Mouse (Mus musculus) lung, postnatal 14 days (tissue): Measurements from ENCODE around the gene Stkld1.
"Not testable (repeated sequence)": the region's sequence is repeated elsewhere in the genome, so short reads cannot be mapped to it uniquely, and the experiment has no call there.

ENCODE experiments used
- DNase-seq: peaks from one replicate; pipeline ENCODE4 v3.0.0; 2021

The Stkld1 gene

DNA sequence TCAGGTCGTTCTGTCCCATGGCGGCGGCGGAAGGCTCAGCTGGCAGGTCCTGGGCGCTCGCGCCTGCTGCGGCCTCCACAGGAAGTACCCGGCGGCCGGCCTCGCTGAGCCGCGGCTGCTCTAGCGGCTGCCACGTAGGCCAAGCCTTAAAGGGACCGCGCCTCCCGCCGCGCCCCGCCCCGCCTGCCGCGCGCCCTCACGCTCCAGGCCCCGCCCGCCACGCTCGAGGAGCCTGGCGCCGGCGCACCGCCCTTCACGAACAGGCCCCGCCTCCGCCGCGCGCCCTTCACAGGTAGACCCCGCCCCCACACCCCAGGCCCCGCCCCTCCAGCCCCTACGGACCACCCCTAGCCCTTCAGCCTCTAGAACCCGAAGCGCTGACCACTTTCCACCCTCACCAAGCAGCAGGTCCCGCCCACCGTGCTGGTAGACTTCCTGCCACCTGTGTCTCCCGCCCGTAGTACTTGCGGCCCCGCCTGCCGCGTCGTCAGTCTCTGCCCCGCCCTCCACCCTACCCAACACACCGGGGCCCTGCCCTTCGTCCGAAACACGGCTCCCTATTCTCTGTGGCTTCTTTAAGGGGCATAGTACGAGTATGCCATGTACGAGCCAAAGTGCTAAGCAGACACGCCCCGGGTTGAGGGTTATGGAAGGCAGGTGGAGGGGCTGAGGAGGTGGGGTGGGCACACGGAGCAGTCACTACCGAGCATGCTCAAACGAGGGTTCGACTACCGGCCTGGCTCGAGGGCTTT lies at the start of gene Stkld1, which contains the start of gene Surf4:
TSS of gene Stkld1 (plus strand) at position 744 of the 752 bp plus-strand sequence.
TSS of gene Surf4 (minus strand) at position 625 of the 752 bp plus-strand sequence.
- peak; percentile 94 for DNase-seq

DNA sequence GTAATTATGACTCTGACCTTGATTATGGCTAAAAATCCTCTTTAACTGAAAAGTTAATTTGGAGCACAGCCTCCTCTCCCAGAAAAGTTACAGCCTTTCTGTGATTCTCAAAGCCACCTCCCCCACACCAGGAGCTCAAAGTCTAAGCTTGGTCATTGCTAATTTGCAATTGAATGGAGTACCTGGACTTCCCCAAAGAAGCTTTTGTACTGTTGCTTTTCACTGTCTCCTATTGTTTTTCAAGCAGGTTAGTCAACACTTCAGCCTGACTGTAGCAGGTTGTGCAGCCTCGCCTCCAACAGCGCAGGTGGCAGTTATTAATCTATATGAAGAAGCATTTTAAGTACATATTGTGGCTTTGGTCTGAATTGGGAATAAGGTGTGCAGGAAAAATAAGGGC lies 48.3 kb upstream of the Stkld1 start:
- DNase-seq: not testable (repeated sequence)

DNA sequence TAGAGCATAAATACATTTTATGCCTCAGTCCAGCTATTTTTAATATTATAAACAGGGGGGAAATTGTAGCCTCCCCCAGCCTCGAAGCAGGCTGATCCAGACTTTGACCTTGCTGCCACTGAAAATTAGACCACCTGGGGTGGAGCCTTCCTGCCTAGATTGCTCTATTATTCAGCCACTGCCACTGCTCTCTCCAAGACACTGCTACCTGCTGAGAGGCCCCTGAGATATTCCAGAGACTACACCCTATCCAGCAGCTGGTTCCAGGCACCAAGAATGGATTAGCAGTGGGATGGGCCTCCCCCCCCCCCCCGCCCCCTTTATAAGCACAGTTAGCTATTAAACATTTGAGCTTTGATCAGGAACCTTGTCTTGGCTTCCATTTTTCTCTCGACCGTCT lies 47.7 kb upstream of the Stkld1 start:
- not testable (repeated sequence) for DNase-seq

DNA sequence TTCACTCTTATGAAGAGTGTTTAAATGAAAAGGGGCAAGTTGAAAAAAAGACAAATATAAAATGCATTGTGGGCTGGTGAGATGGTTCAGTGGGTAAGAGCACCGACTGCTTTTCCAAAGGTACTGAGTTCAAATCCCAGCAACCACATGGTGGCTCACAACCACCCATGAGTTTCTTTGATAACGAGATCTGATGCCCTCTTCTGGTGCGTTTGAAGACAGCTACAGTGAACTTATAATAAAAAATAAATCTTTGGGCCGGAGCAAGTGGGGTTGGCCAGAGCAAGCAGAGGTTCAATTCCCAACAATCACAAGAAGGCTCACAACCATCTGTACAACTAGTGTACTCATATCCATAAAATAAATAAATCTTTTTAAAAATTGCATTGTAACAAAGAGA lies 37.9 kb upstream of the Stkld1 start:
- no peak for DNase-seq

DNA sequence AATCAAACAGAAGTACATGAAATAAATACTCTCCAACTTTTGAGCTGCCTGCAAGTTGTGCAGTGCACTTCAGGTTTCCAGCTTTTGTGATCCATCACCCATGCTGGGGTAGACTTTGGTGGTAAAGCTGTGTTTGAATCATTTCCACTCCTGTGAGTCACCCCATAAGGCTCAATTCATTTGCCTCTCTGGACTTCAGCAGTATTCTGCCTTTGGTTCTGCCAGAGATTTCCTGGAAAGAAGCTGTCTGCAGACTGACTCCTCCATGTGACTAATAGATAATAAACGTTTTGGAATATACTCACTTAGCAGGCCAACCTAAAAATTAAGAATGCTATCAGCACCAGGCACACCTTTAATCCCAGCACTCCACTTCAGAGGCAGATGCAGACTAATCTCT lies 33.1 kb upstream of the Stkld1 start:
- DNase-seq: no peak

DNA sequence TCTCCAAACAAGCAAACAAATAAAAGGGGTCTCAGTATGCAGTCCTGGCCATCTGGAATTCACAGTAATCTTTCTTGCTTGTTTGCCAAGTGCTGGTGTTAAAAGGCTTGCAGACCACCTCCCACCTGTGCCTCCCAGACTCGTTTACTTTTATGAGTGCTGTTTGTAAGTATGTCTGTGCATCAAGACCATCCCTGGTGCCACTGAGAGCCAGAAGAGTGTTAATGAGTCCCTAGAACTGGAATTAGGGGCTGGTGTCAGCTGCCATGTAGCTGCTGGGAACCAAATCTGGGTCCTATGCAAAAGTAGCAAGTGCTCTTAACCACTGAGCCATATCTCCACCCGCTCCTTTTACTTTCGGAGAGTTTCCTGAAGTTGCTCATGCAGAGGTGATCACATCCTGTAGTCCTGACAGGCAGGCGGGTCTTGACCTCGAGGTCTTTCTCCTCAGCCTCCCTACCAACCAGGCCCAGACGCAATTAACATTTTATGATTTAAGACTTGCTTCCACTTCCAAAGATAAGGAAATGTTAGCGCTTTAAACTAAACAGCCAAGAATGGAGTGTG lies 31.9 kb upstream of the Stkld1 start:
- DNase-seq: no peak

DNA sequence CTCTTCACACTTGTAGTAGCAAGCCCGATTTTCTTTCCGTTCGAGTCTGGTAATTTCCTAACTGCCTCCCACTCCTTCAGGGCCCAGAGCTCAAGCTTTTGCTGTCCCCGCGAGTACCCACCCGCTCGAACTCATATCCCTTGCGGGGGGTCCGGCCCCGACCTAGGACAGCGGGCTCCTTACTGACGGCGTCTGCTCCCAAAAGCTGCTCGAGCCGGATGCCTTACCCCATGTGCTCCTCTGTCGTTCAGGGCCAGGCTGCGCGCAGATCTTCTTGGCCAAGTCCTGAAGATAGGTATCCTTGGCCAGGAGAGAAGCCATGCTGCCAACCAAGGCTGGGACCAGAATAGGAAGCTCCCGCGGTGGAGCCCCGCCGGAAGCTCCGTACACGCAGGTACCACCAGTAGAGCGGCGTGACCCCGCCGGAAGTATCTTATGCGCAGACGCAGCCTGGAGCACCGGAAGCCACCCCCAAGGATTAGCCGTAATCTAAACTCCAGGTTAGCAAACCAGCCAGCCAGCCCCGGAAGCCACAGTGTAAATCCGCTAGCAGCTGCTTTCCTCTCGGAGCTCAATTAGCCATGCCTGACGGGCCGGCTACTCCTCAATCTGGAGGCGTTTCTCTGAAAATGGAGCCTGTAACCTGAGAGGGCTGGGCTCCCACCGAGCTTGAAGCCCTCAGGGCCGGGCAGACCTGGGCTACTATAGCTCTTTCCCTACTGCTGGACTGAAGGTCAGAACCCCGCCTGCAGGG lies 31.2 kb upstream of the Stkld1 start, which contains the start of gene Surf6:
TSS of gene Surf6 (minus strand) at position 413 of the 754 bp plus-strand sequence.
- peak; percentile 93 for DNase-seq

DNA sequence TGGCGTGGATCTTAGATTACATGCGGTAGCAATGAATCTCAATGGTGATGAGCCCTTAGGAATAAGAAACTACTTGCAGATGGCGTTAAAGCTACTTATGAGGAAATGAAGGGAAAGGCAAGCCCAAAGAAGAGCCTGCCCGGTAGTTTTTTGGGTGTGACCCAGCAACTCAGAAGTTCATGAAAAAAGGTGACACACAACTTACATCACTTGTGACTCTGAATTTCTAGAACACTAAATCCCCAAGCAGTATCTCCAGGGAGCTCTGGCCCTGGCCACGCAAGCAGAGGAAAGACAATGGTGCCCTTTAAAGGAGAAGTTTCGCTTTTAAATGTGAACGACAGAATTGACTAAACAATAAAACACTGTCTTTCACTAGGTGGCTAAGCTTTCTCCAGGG lies 30.5 kb upstream of the Stkld1 start:
- DNase-seq: no peak

DNA sequence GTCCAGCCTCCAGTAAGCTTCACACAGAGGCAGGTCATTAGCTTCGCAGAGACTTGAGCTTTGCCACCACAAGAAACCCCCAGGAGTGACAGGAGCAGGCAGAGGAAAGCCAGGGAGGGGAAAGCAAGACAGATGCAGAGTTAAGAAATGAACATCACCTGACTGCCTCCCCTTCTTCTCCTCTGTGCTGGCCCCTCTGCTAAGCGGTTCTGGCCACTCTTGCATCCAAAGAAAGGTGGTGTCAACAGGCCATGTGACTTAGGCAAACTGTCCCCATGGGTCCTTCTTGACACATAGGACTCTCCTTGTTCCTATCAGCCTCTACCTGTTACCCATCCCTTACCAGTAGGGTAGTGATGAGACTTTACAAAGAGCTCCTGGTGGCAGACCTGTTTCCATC lies 27.9 kb upstream of the Stkld1 start:
- DNase-seq: no peak

DNA sequence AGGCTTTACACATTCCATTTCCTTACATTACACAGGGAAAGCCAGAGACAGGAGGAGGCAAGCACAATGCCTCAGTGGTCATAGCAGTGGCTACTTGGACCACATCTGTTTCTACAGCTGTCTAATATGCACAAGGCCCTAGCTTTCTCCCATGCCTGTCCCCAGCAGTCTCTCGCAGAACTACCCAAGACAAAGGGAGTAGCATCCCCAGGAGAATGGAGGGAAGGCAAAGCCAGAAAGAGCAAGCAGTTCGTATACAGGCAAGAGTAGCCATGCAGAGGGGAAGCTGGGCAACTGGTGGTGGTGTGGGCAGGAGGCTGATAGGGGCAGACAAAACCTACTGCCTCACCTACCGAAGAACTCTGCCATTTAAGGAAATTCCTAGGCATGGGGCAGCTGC lies 27.4 kb upstream of the Stkld1 start:
- DNase-seq: no peak

DNA sequence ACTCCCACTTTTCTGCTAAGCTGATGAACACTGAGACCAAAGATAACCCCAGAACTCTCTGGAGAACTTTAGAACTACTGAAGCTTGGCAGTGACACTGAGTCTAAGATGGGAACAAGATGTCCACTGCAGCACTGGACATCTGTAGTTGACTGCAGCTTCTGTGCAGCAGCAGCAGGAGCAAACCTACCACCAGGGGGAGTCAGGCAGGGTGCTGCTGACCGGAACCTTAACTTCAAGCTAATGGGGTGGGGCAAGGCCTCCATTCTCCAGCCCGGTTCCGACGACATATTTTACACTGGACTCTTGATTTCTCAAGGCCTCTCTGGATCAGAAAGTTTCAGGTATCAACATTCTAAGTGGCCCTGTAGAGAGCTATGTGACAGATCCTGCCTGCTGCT lies 26.7 kb upstream of the Stkld1 start:
- DNase-seq: peak; percentile 60

DNA sequence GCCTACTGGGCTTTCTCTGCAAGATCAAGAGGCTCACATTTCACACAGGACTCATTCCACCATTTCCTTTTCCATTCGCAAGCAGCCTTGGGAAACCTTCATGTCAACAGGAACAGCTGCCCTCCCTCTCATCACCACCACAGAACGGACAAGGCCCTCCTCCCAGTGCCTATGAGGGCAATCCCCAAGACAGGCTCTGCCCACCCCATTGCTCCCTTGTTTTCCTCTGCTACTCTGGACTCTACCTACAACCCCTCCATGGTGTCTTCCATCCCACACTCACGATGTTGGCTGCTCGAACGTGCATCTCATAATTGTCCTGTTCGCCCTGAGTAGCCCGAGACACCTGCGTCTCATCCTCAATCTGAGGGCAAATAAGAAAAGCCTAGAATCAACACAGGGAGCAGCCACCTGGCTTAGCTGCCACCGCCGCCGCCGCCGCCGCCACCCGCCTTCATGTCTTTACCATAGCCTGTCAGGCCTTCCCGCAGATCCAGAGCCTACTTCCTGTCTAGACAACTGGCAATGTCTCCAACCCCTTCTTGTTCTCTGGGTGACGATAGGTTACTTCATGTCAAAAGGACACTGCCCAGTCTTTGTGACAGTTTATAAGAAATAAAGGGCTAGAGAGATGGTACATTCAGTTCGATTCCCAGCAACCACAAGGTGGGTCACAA lies 25.0 kb upstream of the Stkld1 start:
- no peak for DNase-seq

DNA sequence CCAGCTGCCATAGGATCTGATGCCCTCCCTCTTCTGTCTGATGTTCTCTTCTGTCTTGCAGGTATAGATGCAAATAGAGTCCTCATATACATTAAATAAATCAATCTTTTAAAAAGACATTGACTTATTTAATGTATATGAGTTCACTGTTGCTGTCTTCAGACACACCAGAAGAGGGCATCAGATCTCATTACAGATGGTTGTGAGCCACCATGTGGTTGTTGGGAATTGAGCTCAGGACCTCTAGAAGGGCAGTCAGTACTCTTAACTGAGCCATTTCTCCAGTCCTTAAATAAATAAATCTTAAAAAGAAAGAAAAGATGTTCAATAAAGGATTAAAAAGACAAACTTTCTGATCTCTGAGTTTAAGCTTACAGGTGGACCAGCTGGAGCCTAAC lies 24.5 kb upstream of the Stkld1 start:
- no peak for DNase-seq

DNA sequence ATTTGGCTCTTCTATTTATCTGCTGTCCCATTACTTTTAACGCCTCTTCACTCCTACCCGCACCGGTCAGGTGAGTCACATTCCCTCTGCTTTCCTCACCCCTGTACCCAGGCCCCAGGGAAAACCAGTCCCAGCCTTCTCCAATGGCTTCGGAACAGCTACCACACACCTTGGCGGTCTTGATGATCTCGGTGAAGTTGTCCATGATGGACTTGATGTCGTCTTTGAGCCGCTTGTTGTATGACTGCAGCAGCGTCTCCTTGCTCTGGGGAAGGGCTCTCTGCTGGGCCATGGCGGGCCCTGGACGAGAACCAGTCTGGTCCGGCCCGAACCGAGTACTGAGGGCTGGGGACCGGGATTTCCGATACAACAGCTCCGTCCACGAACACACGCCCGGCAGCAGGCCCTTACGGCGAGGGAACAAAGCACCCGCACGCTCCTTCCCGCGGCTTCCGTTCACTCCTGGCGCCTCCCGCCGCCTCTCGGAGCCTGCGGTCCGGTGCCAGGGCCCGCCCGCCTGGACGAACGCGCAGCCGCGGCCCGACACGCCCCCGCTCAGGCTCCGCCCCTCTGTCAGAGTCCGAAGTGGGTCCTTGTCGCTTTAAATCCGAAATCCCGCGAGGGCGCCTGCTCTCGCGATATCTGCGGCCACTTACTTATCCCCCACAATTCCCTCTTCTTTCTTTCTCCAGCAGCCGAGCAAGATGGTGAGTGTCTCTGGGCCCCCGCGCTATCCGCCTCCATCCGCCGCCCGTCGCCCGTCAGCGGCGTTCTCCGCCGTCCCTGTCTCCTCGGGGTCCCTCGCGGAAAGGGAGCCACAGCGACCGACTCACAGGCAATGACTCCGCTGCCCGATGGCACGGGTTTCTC lies 23.5 kb upstream of the Stkld1 start, which contains the start of the genes Med22 and Rpl7a:
TSS of gene Med22 (minus strand) at position 554 of the 870 bp plus-strand sequence.
TSS of gene Rpl7a (plus strand) at position 641 of the 870 bp plus-strand sequence.
- peak; percentile 100 for DNase-seq

DNA sequence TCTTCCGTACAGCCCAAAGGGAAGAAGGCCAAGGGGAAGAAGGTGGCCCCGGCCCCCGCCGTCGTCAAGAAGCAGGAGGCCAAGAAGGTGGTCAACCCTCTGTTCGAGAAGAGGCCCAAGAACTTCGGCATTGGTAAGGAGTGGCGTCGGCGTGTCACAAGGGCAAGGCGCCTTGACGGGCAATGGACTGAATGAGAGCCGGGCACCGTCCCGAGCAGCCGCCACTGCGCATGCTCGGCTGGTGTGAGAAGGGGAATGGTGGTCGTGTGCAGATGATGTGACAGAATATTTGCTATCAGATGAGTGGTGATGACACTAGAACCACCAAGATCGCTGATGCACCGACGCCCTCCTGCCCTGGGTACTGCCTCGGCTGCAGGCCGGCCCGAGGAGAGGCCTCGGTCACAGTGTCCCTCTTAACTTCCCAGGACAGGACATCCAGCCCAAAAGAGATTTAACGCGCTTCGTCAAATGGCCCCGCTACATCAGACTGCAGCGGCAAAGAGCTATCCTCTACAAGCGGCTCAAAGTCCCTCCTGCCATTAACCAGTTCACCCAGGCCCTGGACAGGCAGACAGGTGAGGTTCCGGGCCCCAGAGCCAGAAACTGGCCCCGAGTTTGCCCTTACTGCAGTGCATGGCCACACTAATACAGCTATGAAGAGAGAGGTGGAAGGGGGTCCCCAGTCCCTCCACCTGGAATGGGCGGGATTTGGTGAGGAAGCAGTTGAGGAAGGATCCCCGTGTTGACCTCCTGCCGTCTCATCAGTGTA lies 22.7 kb upstream of the Stkld1 start:
- DNase-seq: peak; percentile 55

DNA sequence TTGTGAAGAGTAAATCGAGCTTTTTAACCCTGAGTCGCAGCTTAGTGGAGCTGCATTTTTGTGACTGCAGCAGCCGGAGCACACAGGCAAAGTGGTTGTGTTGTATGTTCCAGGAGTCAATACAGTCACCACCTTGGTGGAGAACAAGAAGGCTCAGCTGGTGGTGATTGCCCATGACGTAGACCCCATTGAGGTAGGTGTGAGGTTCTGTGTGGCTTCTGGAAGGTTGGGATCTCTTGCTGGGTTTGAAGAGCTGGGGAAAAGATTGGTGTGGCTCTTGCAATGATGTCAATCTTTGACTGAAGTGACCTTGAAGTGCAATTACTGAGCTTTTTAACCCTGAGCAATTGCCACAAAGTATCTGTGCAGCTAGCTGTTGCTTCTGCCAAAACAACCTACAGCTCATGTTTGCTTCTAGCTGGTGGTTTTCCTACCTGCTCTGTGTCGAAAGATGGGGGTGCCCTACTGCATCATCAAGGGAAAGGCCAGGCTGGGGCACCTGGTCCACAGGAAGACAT lies 21.5 kb upstream of the Stkld1 start:
- DNase-seq: no peak

DNA sequence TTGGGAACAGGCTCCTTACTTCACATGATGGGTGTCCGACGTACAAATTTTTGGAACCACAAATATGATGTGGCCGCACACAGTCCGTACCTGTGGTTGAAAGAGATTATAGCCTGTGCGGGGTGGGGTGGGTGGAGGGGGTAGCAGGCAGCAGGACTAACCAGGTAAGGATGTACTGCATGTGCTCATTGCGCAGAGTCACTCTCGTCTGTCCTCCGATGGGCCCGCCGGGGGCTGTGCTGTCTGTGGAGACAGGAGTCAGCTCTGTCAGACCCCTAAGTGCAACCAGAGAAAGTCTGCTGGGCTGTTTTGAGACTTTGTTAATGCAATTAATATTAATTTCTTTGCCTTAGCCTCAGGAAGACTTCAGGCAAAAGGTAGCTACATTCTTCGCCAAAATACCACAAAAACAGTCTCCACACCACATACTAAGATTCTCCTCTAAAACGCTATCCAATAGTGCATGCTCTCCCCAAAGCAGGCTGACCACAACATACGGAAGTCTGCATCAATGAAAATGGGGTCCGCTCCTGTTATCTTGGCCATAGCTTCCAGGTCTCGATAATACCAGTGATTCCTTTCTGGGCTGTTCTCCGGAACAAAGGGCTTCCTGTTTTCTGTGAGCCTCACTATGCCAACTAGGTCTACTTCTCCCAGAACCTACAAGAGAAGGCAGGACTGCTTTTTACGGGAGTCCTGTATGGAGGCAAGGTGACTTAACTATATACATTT lies 20.3 kb upstream of the Stkld1 start:
- no peak for DNase-seq

DNA sequence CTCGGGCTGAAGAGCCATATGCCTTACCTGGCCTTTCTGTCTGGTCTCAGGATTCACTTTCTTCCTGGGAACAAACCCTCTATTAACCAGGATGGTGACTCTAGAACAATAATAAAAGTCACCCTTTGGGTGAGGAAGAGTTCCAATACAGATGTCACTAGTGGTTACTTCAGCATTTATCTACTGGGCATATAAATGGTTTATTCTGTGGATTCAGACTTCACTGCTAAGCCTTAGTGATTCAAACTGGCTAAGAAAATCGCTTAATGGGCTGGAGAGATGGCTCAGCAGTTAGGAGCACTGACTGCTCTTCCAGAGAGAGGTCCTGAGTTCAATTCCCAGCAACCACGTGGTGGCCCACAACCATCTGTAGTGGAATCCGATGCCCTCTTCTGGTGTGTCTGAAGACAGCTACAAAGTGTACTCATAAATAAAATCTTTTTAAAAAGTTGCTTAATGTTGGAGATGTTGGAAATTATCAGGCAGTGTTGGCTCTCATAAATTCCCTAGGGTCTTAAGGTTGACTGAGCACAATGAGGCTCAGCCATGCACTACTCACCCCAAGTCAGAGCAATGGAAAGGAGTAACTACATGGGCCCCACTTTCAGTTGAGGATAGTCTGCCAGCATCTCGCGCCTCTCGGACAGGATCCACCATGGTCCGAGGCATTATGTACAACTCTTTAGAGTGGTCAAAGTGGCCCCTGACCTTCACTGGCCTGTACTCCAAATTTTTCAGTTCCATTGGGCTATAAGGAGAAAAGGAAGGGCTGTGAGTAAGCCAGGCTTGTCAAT lies 19.5 kb upstream of the Stkld1 start:
- DNase-seq: no peak
